Mouse (Mus musculus) left cerebral cortex, adult 11 months (tissue): ENCODE results near the gene Cbfb.
"Not testable (repeated sequence)": the region's sequence is repeated elsewhere in the genome, so short reads cannot be mapped to it uniquely, and the experiment has no call there.

Source experiments
- DNase-seq: peaks from one replicate; pipeline ENCODE4 v3.0.0; 2022; ENCODE audit warnings: low spot score

The Cbfb gene

GRCm38 (mm10) chr8:105182201-105182600, 11.7 kb downstream of the Cbfb start:
- no peak for DNase-seq

- no peak for DNase-seq
Observed at GRCm38 (mm10) chr8:105186467-105187005, 16.1 kb downstream of the Cbfb start.

GRCm38 (mm10) chr8:105192182-105192581, 21.7 kb downstream of the Cbfb start:
- DNase-seq: no peak

- DNase-seq: no peak
Observed at GRCm38 (mm10) chr8:105205748-105206147, 35.3 kb downstream of the Cbfb start.

- no peak for DNase-seq
Observed at GRCm38 (mm10) chr8:105206766-105207275, 36.3 kb downstream of the Cbfb start.

- no peak for DNase-seq
Observed at GRCm38 (mm10) chr8:105207675-105208273, 37.3 kb downstream of the Cbfb start.

GRCm38 (mm10) chr8:105209153-105210110, 39.0 kb downstream of the Cbfb start:
- DNase-seq: no peak

- DNase-seq: no peak
Observed at GRCm38 (mm10) chr8:105214104-105214503, 43.6 kb downstream of the Cbfb start.

- peak; percentile 59 for DNase-seq
Observed at GRCm38 (mm10) chr8:105217926-105218522, 47.5 kb downstream of the Cbfb start.

- DNase-seq: no peak
Observed at GRCm38 (mm10) chr8:105223850-105224249, 53.4 kb downstream of the Cbfb start.

- peak; percentile 87 for DNase-seq
Observed at GRCm38 (mm10) chr8:105224413-105225271, 54.2 kb downstream of the Cbfb start, which contains the start of gene D230025D16Rik. TSS of gene D230025D16Rik (plus strand) at chr8:105225145.

- no peak for DNase-seq
Observed at GRCm38 (mm10) chr8:105225272-105225593, 54.8 kb downstream of the Cbfb start.

GRCm38 (mm10) chr8:105225917-105226316, 55.4 kb downstream of the Cbfb start:
- DNase-seq: no peak

- DNase-seq: no peak
Observed at GRCm38 (mm10) chr8:105231503-105232320, 61.2 kb downstream of the Cbfb start.

GRCm38 (mm10) chr8:105232321-105232693, 61.8 kb downstream of the Cbfb start:
- not testable (repeated sequence) for DNase-seq

GRCm38 (mm10) chr8:105233126-105233935, 62.9 kb downstream of the Cbfb start:
- DNase-seq: no peak

- no peak for DNase-seq
Observed at GRCm38 (mm10) chr8:105235206-105235605, 64.7 kb downstream of the Cbfb start.

- no peak for DNase-seq
Observed at GRCm38 (mm10) chr8:105237442-105238142, 67.1 kb downstream of the Cbfb start.

- no peak for DNase-seq
Observed at GRCm38 (mm10) chr8:105241016-105241415, 70.5 kb downstream of the Cbfb start.
